Mouse (Mus musculus): ENCODE results near the gene Gadd45b. TPM values are rescaled to one million over a fixed set of nuclear protein-coding genes. Genes with fewer than 3 reads are reported as not detected.

Gene Gadd45b
- polyA plus RNA-seq, 1 experiment from 2014 or later: 9.8 TPM

GRCm38 (mm10) chr10:80966296-80966695 is 36.4 kb downstream of the Gadd45b start:
- Histone ChIP-seq H3K9me3 (0 out of 2 replicates have a peak, but pooled peaks cover 5% of the 10 kb centered on the region), H3K9ac (no peak overlapping the region), H3K36me3 (replicated peaks) (no peaks in the 10 kb centered on the region), H3K4me2 (no peak overlapping the region), H3K27ac (no peak overlapping the region), H3K4me1 (peaks cover 23% of the 10 kb centered on the region), H3K27me3 (no peaks in the 10 kb centered on the region), H3K4me3 (replicated peaks) (no peak overlapping the region)
- ATAC-seq (ENCODE audit: low FRiP score): no peak
- 74% methylated on average over 12 of the region's 12 CpGs for WGBS

GRCm38 (mm10) chr10:80967101-80967656 is 37.3 kb downstream of the Gadd45b start:
- Histone ChIP-seq H3K4me2 (no peak overlapping the region), H3K4me3 (replicated peaks) (no peak overlapping the region), H3K9me3 (0 out of 2 replicates have a peak, but pooled peaks cover 5% of the 10 kb centered on the region), H3K36me3 (replicated peaks) (no peaks in the 10 kb centered on the region), H3K27me3 (no peaks in the 10 kb centered on the region), H3K9ac (no peak overlapping the region), H3K4me1 (peaks cover 15% of the 10 kb centered on the region), H3K27ac (no peak overlapping the region)
- 82% methylated on average over 3 of the region's 3 CpGs for WGBS
- ATAC-seq (ENCODE audit: low FRiP score): no peak

- 80% methylated on average over 4 of the region's 4 CpGs for WGBS
- H3K4me3 ChIP-seq (replicated peaks): no peak overlapping the region
- no peak overlapping the region for H3K4me2 ChIP-seq
- ATAC-seq (ENCODE audit: low FRiP score): no peak
- no peak overlapping the region for H3K9ac ChIP-seq
- peaks cover 17% of the 10 kb centered on the region for H3K4me1 ChIP-seq
- H3K27me3 ChIP-seq: no peaks in the 10 kb centered on the region
- H3K9me3 ChIP-seq: 0 out of 2 replicates have a peak, but pooled peaks cover 5% of the 10 kb centered on the region
- H3K27ac ChIP-seq: no peak overlapping the region
- no peaks in the 10 kb centered on the region for H3K36me3 ChIP-seq (replicated peaks)
Measured at GRCm38 (mm10) chr10:80968106-80968505, 38.2 kb downstream of the Gadd45b start.

DNA sequence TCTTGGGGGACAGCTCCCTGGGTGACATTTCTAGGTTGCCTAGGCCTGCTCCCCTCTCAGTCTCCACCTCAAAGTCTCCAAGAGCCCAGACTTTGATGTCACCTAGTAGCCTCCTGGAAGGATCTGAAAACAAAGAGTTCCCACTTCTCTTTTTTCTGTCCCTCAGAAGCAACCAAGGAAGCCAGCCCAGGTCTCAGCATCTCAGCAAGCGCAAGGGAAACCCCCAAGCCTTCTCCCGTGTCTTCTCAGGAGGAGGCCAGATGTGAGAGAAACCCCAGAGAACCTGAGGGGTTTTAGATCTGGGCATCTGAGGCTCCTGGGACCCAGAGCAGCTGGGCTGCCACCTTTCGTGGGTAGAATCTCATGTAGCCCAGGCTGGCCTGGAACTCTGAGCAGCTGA is 39.4 kb downstream of the Gadd45b start:
- no peak overlapping the region for H3K9ac ChIP-seq
- no peaks in the 10 kb centered on the region for H3K27me3 ChIP-seq

DNA sequence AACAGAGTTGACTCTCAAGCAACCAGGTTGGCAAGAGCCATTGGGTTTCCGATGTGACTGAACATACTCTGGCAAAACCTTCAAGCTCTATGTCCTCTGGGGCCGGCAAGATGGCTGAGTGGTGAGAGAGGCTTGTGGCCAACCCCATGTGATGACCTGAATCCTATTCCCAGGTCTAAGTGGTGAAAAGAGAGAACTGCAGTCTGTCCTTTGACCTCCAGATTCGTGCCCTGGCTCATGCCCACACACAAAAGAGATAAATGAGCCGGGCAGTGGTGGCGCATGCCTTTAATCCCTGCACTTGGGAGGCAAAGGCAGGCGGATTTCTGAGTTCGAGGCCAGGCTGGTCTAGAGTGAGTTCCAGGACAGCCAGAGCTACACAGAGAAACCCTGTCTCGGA is 40.3 kb downstream of the Gadd45b start:
- 80% methylated on average over 8 of the region's 8 CpGs for WGBS
- Histone ChIP-seq H3K27me3 (no peaks in the 10 kb centered on the region), H3K4me3 (replicated peaks) (no peak overlapping the region), H3K4me2 (no peak overlapping the region), H3K27ac (no peak overlapping the region), H3K9me3 (0 out of 2 replicates have a peak, but pooled peaks cover 5% of the 10 kb centered on the region), H3K9ac (no peak overlapping the region), H3K36me3 (replicated peaks) (no peaks in the 10 kb centered on the region), H3K4me1 (peaks cover 9% of the 10 kb centered on the region; the same call in 1 of the 2 replicates)
- ATAC-seq (ENCODE audit: low FRiP score): no peak

More for the DNA sequence above, 39.4 kb downstream of the Gadd45b start:
- no peak overlapping the region for H3K4me3 ChIP-seq (replicated peaks)
- WGBS: 82% methylated on average over 3 of the region's 3 CpGs
- H3K9me3 ChIP-seq: 0 out of 2 replicates have a peak, but pooled peaks cover 5% of the 10 kb centered on the region
- H3K4me1 ChIP-seq: peaks cover 12% of the 10 kb centered on the region
- no peak for ATAC-seq (ENCODE audit: low FRiP score)
- no peaks in the 10 kb centered on the region for H3K36me3 ChIP-seq (replicated peaks)
- H3K4me2 ChIP-seq: no peak overlapping the region
- H3K27ac ChIP-seq: no peak overlapping the region

- no peaks in the 10 kb centered on the region for H3K36me3 ChIP-seq (replicated peaks)
- no peak overlapping the region for H3K4me3 ChIP-seq (replicated peaks)
- H3K4me1 ChIP-seq: peaks cover 9% of the 10 kb centered on the region; the same call in 1 of the 2 replicates
- no peak overlapping the region for H3K27ac ChIP-seq
- no peak for ATAC-seq (ENCODE audit: low FRiP score)
- H3K9me3 ChIP-seq: 0 out of 2 replicates have a peak, but pooled peaks cover 5% of the 10 kb centered on the region
- WGBS: 91% methylated on average over 15 of the region's 15 CpGs
- no peak overlapping the region for H3K4me2 ChIP-seq
- no peaks in the 10 kb centered on the region for H3K27me3 ChIP-seq
- H3K9ac ChIP-seq: no peak overlapping the region
Measured at GRCm38 (mm10) chr10:80971533-80971932, 41.7 kb downstream of the Gadd45b start.

DNA sequence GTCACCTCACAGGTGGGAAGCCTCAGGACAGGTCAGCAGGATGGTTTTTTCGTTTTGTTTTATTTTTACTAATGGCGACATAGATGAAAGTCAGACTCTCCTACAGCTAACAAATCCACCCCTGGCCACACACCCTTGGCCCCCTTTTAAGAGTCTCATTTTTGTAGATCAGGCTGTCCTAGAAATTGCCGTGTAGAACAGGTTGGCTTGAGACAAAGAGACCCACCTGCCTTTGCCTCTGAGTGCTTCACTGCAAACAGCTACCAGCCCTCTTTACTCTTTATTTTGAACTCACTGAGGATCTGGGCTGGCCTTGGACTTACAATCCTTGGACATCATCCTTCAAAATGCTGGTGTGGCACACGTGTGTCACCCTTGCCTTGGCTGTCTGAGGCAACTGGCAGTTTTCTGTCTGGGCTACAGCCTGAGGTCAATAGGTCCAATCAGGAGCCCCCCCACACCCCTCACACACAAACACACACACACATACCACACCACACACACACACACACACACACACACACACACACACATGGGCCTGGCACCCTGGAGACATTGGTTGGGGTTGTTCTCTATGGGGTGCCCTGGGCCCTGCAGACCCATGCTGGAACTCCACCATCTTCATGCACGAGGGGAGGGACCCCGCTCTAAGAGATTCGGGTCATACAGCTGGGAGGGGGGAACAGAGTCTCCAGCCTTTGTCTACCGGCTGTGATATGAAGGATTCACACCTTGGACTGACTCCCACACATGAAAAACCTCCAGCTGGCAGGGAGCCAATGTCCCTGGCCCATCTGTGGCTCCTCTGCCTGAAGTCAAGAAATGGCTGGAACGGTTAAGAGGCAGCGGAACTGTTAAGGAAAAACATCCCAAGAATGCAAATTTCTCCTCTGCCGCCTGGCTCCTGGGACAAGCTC is 42.5 kb downstream of the Gadd45b start:
- ATAC-seq (ENCODE audit: low FRiP score): no peak
- H3K36me3 ChIP-seq (replicated peaks): no peaks in the 10 kb centered on the region
- H3K4me1 ChIP-seq: peaks cover 5% of the 10 kb centered on the region; the same call in 1 of the 2 replicates
- H3K27me3 ChIP-seq: no peaks in the 10 kb centered on the region
- 0 out of 2 replicates have a peak, but pooled peaks cover 5% of the 10 kb centered on the region for H3K9me3 ChIP-seq
- WGBS: 68% methylated on average over 11 of the region's 11 CpGs
- H3K4me3 ChIP-seq (replicated peaks): no peak overlapping the region
- 0 out of 2 replicates have a peak overlapping the region, but pooled peaks have one; percentile 13 for H3K27ac ChIP-seq
- no peak overlapping the region for H3K9ac ChIP-seq
- no peak overlapping the region for H3K4me2 ChIP-seq

DNA sequence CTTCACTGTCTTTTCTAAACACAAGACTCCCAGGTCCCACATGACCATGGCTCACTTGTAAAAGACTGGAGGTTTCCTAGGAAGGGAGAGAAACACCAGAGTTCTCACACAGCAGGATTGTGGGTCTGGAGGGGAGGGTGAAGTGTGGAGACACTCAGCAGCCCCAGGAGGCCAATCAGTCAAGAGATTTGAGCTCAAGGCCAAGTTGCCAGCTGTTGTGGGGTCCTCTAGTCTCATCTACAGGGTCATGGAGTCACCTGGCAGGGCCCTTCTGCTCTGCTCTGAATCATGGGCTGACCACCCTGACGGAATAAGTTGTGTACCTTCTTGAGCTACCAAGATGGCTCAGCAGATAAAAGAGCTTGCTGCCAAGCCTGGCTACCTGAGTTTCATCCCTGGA is 43.8 kb downstream of the Gadd45b start:
- Histone ChIP-seq H3K36me3 (replicated peaks) (no peaks in the 10 kb centered on the region), H3K9ac (no peak overlapping the region), H3K4me2 (no peak overlapping the region), H3K27ac (no peak overlapping the region), H3K4me3 (replicated peaks) (no peak overlapping the region), H3K9me3 (0 out of 2 replicates have a peak, but pooled peaks cover 5% of the 10 kb centered on the region), H3K4me1 (peaks cover 4% of the 10 kb centered on the region; the same call in 1 of the 2 replicates), H3K27me3 (no peaks in the 10 kb centered on the region)
- no peak for ATAC-seq (ENCODE audit: low FRiP score)
- 95% methylated on average over 1 of the region's 1 CpGs for WGBS

GRCm38 (mm10) chr10:80975478-80975877 is 45.6 kb downstream of the Gadd45b start:
- 0 out of 2 replicates have a peak, but pooled peaks cover 5% of the 10 kb centered on the region for H3K9me3 ChIP-seq
- H3K36me3 ChIP-seq (replicated peaks): no peaks in the 10 kb centered on the region
- H3K27ac ChIP-seq: no peak overlapping the region
- no peak overlapping the region for H3K4me2 ChIP-seq
- peaks cover 4% of the 10 kb centered on the region; the same call in 1 of the 2 replicates for H3K4me1 ChIP-seq
- 91% methylated on average over 11 of the region's 11 CpGs for WGBS
- no peak overlapping the region for H3K4me3 ChIP-seq (replicated peaks)
- no peaks in the 10 kb centered on the region for H3K27me3 ChIP-seq
- H3K9ac ChIP-seq: no peak overlapping the region
- no peak for ATAC-seq (ENCODE audit: low FRiP score)

- H3K9ac ChIP-seq: no peak overlapping the region
- peaks cover 8% of the 10 kb centered on the region for H3K4me1 ChIP-seq
- WGBS: 61% methylated on average over 7 of the region's 7 CpGs
- no peak overlapping the region for H3K27ac ChIP-seq
- no peaks in the 10 kb centered on the region for H3K9me3 ChIP-seq
- no peaks in the 10 kb centered on the region for H3K36me3 ChIP-seq (replicated peaks)
- H3K27me3 ChIP-seq: peaks cover 36% of the 10 kb centered on the region
- H3K4me3 ChIP-seq (replicated peaks): no peak overlapping the region
- ATAC-seq (ENCODE audit: low FRiP score): no peak
- H3K4me2 ChIP-seq: no peak overlapping the region
Measured at GRCm38 (mm10) chr10:80981564-80982112, 51.8 kb downstream of the Gadd45b start.

All from forebrain, embryonic 12.5 days (tissue).